Mouse (Mus musculus) limb, embryonic 15.5 days (tissue): ENCODE measurements around the gene Rex1bd. TPM values are rescaled to one million over a fixed set of nuclear protein-coding genes. Genes with fewer than 3 reads are reported as not detected.

ENCODE experiments used
- ATAC-seq: fragments of 200-750 bp; cut with Nextera tagmentation; 2 replicates; pipeline ENCODE4 v1.8.0; 2017; ENCODE audit warnings: low read depth, moderate TSS enrichment; ENCODE audit not compliant: insufficient number of reproducible peaks, low FRiP score, low TSS enrichment
- H3K27ac ChIP-seq: fragments of 300-500 bp; sonication (generic); 2 replicates; pipeline ENCODE4 v1.5.1; 2015; ENCODE audit warnings: moderate library complexity, mild to moderate bottlenecking, inconsistent platforms
- H3K27me3 ChIP-seq: fragments of 300-500 bp; sonication (generic); 2 replicates; pipeline ENCODE4 v1.6.1; 2015; ENCODE audit warnings: inconsistent platforms
- H3K36me3 ChIP-seq: fragments of 300-500 bp; sonication (generic); 2 replicates; pipeline ENCODE4 v1.6.1; 2015; ENCODE audit warnings: inconsistent platforms
- H3K4me1 ChIP-seq: fragments of 300-500 bp; sonication (generic); 2 replicates; pipeline ENCODE4 v1.6.1; 2015; ENCODE audit warnings: inconsistent platforms
- H3K4me2 ChIP-seq: fragments of 300-500 bp; sonication (generic); 2 replicates; pipeline ENCODE4 v1.6.1; 2015; ENCODE audit warnings: mild to moderate bottlenecking, inconsistent platforms
- H3K4me3 ChIP-seq: fragments of 300-500 bp; sonication (generic); 2 replicates; pipeline ENCODE4 v1.5.1; 2015; ENCODE audit warnings: mild to moderate bottlenecking, inconsistent platforms
- H3K9ac ChIP-seq: fragments of 300-500 bp; sonication (generic); 2 replicates; pipeline ENCODE4 v1.6.1; 2015; ENCODE audit warnings: inconsistent platforms
- H3K9me3 ChIP-seq: fragments of 300-500 bp; sonication (generic); 2 replicates; pipeline ENCODE4 v1.6.1; 2016; ENCODE audit warnings: inconsistent platforms
- WGBS: fragments of 180-500 bp; shearing (Covaris S2); methylation state at CpG from one replicate; pipeline ENCODE4 v1.1.7; 2015; 5-methylcytosine and 5-hydroxymethylcytosine counted together
- polyA plus RNA-seq: library from polyadenylated mRNA; unstranded; fragments of >200 nt; fragmentation: Nextera tagmentation; extraction: Ambion mirVana; gene quantifications from 2 replicates; pipeline ENCODE4 v1.2.1, GENCODE M21; 2015

Rex1bd gene
- polyA plus RNA-seq, 1 experiment from 2014 or later, result 136 TPM

DNA sequence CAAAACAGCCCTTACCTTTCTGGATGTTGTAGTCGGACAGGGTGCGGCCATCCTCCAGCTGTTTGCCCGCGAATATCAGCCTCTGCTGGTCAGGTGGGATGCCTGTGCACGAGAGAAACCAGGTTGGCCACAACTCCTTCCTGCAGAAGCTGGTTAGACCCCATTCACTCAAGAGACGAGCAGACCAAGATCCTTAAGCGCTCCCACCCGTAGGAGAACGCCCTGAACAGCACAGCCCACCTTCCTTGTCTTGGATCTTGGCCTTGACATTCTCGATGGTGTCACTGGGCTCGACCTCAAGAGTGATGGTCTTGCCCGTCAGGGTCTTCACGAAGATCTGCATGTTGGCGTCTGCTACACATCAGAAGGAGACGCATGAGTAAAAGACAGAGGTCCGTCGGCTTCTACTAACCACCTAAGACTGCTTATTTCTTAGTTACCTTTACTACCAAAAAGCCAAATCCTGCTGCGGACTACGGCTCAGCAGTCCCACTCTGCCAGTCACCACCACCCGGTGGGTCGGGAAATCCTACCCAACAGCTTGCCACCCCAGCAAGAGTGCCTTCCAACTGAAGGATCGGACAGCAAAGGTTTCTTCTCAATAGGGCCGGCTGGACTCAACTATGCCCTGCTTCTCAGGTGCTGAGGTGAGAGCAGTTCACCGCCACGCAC is 2.9 kb upstream of the Rex1bd start:
- Histone ChIP-seq H3K27me3 (no peaks in the 10 kb centered on the region), H3K4me3 (peak overlapping the region; percentile 99), H3K27ac (peak overlapping the region; percentile 98), H3K9ac (peak overlapping the region; percentile 99), H3K9me3 (no peaks in the 10 kb centered on the region), H3K4me2 (peak overlapping the region; percentile 65), H3K4me1 (peaks cover 51% of the 10 kb centered on the region), H3K36me3 (peaks cover 35% of the 10 kb centered on the region)
- no peak for ATAC-seq
- 9% methylated on average over 25 of the region's 25 CpGs for WGBS

DNA sequence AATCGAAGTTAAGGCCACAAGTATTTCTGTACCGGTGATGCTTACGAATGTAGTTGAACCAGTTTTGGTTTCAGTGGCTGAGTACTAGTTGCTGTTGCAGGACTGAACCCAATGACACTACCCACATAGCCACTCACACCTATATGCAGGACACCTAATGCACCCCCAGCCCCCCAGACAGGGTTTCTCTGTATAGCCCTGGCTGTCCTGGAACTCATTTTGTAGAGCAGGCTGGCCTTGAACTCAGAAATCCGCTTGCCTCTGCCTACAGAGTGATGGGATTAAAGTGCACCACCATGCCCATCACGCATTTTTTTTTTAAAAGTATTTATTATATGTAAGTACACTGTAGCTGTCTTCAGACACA is 458 bp upstream of the Rex1bd start:
- Histone ChIP-seq H3K27ac (peak overlapping the region; percentile 96), H3K4me1 (peaks cover 63% of the 10 kb centered on the region), H3K36me3 (peaks cover 22% of the 10 kb centered on the region), H3K4me3 (peak overlapping the region; percentile 76), H3K4me2 (no peak overlapping the region), H3K9me3 (no peaks in the 10 kb centered on the region), H3K27me3 (peaks cover 9% of the 10 kb centered on the region), H3K9ac (no peak overlapping the region)
- no peak for ATAC-seq
- 57% methylated on average over 5 of the region's 5 CpGs for WGBS

DNA sequence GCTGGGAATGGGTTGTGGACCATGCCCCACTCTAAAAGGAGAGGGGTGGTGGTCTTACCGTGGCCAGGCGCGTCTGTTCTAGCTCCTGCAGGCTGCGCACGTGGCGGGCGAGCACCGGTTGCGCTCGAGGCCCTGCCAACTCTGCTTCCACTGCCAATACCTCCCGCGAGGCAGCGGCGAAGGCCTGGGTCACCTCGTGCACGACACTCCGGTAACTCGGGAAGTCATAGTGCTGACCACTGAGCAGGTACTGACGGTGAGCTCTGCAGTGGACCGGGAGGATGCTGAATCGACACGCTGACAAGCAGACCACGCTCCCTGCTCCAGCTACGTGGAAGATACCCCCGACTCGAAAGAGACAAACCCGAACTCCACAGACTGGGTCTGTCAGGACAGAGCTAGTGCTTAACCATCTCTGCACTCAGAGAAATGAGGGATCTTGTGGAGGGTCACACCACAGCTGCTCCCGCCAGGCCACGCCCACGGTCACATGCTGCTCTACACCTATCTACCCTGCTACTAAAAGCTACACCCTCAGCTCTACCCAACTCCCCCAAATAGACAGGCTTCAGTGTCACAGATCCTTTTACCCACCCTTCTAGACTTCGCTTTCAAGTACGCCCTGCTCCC is 739 bp downstream of the Rex1bd start:
- H3K9ac ChIP-seq, result peak overlapping the region; percentile 82
- peaks cover 22% of the 10 kb centered on the region for H3K36me3 ChIP-seq
- 32% methylated on average over 32 of the region's 32 CpGs for WGBS
- no peaks in the 10 kb centered on the region for H3K9me3 ChIP-seq
- peak overlapping the region; percentile 96 for H3K27ac ChIP-seq
- peak overlapping the region; percentile 81 for H3K4me2 ChIP-seq
- peaks cover 20% of the 10 kb centered on the region for H3K27me3 ChIP-seq
- H3K4me3 ChIP-seq, result peak overlapping the region; percentile 76
- H3K4me1 ChIP-seq, result peaks cover 69% of the 10 kb centered on the region
- ATAC-seq, result peak; percentile 1; the same call in 1 of the 2 replicates

DNA sequence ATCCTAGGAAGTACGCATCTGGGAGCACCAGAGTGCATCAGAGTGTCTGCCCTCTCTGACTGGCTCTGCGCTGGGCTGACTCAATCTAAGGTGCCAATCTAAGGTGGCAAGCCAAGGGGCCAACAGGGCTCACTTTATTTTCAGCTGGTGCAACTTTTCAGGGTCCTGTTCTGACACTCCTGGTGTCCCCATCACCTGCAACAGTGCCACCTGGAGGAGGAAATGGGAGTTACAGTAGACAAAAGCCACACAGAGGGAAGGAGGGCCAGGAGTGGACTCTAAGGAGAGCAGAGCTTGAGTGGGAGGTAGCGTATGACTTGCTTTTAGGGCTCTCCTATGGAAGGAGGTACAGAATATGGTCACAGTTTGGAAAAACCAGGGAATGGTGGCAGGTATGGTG is 1.7 kb downstream of the Rex1bd start:
- peak overlapping the region; percentile 81; the same call in 1 of the 2 replicates for H3K4me2 ChIP-seq
- peak overlapping the region; percentile 73 for H3K27ac ChIP-seq
- H3K9ac ChIP-seq, result no peak overlapping the region
- WGBS, result 59% methylated on average over 3 of the region's 3 CpGs
- peak overlapping the region; percentile 76 for H3K4me3 ChIP-seq
- peaks cover 22% of the 10 kb centered on the region for H3K36me3 ChIP-seq
- no peak for ATAC-seq
- H3K9me3 ChIP-seq, result no peaks in the 10 kb centered on the region
- peaks cover 77% of the 10 kb centered on the region for H3K4me1 ChIP-seq
- peaks cover 30% of the 10 kb centered on the region for H3K27me3 ChIP-seq

GRCm38 (mm10) chr8:70504291-70504716 is 2.2 kb downstream of the Rex1bd start:
- H3K27ac ChIP-seq, result peak overlapping the region; percentile 73
- peaks cover 22% of the 10 kb centered on the region for H3K36me3 ChIP-seq
- peaks cover 35% of the 10 kb centered on the region for H3K27me3 ChIP-seq
- H3K9ac ChIP-seq, result no peak overlapping the region
- WGBS, result 23% methylated on average over 16 of the region's 16 CpGs
- H3K4me3 ChIP-seq, result no peak overlapping the region
- peak; percentile 18; the same call in 1 of the 2 replicates for ATAC-seq
- peaks cover 78% of the 10 kb centered on the region for H3K4me1 ChIP-seq
- H3K4me2 ChIP-seq, result peak overlapping the region; percentile 36
- H3K9me3 ChIP-seq, result no peaks in the 10 kb centered on the region

DNA sequence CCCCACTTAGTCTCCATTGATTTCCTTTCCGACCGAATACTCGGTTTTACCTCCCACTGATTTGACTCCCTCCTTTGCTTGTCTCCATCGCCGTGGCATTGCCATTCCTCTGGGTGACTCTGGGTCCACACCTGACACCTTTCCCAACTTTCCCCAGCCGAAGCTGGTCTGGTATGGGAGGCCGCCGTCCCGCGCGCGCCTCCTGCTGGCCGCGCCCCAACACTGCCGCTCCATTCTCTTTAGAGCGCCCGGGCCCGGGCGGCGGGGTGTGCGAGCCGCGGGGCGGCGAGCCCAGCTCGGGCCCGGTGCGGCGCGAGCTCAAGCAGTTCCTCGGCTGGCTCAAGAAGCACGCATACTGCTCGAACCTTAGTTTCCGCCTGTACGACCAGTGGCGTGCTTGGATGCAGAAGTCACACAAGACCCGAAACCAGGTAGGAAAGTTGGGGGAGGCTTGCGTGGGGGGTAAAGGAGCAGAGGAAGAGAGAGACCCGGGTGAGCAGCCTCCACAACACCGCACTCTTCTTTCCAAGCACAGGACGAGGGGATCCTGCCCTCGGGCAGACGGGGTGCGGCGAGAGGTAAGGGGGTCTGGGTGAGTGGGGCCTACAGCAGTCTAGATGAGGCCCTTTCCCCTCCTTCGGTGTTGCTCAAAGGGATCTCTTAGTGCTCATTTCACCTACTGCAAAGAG is 3.3 kb downstream of the Rex1bd start:
- peak overlapping the region; percentile 9; the same call in 1 of the 2 replicates for H3K4me3 ChIP-seq

GRCm38 (mm10) chr8:70502540-70502939 is 4.0 kb downstream of the Rex1bd start:
- Histone ChIP-seq H3K9ac (no peak overlapping the region), H3K9me3 (no peaks in the 10 kb centered on the region), H3K36me3 (peaks cover 8% of the 10 kb centered on the region), H3K4me3 (peak overlapping the region; percentile 13; the same call in 1 of the 2 replicates), H3K27me3 (peaks cover 43% of the 10 kb centered on the region), H3K4me1 (peaks cover 69% of the 10 kb centered on the region), H3K4me2 (peak overlapping the region; percentile 32), H3K27ac (peak overlapping the region; percentile 18; the same call in 1 of the 2 replicates)
- 39% methylated on average over 12 of the region's 12 CpGs for WGBS
- no peak for ATAC-seq

More for the DNA sequence above, 3.3 kb downstream of the Rex1bd start:
- peak overlapping the region; percentile 31 for H3K4me2 ChIP-seq
- peak overlapping the region; percentile 51 for H3K27ac ChIP-seq
- H3K9me3 ChIP-seq, result no peaks in the 10 kb centered on the region
- H3K9ac ChIP-seq, result no peak overlapping the region
- no peak for ATAC-seq
- peaks cover 13% of the 10 kb centered on the region for H3K36me3 ChIP-seq
- 12% methylated on average over 46 of the region's 46 CpGs for WGBS
- H3K4me1 ChIP-seq, result peaks cover 69% of the 10 kb centered on the region
- peaks cover 40% of the 10 kb centered on the region for H3K27me3 ChIP-seq

GRCm38 (mm10) chr8:70501820-70502529 is 4.6 kb downstream of the Rex1bd start:
- Histone ChIP-seq H3K27me3 (peaks cover 48% of the 10 kb centered on the region), H3K4me2 (peak overlapping the region; percentile 32), H3K36me3 (peaks cover 2% of the 10 kb centered on the region), H3K4me1 (peaks cover 68% of the 10 kb centered on the region), H3K27ac (0 out of 2 replicates have a peak overlapping the region, but pooled peaks have one; percentile 18), H3K9me3 (no peaks in the 10 kb centered on the region), H3K9ac (no peak overlapping the region), H3K4me3 (peak overlapping the region; percentile 13; the same call in 1 of the 2 replicates)
- ATAC-seq, result no peak
- WGBS, result 16% methylated on average over 23 of the region's 23 CpGs

GRCm38 (mm10) chr8:70500386-70501301 is 5.9 kb downstream of the Rex1bd start:
- Histone ChIP-seq H3K9me3 (no peaks in the 10 kb centered on the region), H3K27me3 (peaks cover 60% of the 10 kb centered on the region), H3K4me1 (peaks cover 67% of the 10 kb centered on the region), H3K9ac (no peak overlapping the region), H3K4me3 (peak overlapping the region; percentile 10; the same call in 1 of the 2 replicates), H3K36me3 (no peaks in the 10 kb centered on the region), H3K4me2 (peak overlapping the region; percentile 32), H3K27ac (no peak overlapping the region)
- WGBS, result 15% methylated on average over 38 of the region's 39 CpGs
- ATAC-seq, result no peak

DNA sequence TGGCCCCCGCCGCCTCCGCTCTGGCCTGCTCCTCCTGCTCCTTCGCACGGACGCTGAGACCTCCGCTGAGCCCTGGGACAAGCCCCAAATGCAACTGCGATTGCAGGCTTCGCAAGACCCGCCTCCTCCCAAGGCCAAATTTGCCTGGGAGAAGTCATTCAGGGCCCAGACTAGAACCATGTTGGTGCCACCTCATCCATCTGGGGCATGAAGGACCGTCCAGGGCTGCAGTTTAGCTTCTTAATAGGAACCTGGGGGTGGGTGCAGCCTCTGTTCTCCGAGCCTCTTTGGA is 10.8 kb downstream of the Rex1bd start:
- no peaks in the 10 kb centered on the region for H3K9me3 ChIP-seq
- H3K27ac ChIP-seq, result peak overlapping the region; percentile 68
- H3K4me3 ChIP-seq, result peak overlapping the region; percentile 53
- 15% methylated on average over 12 of the region's 12 CpGs for WGBS
- H3K36me3 ChIP-seq, result no peaks in the 10 kb centered on the region
- peak overlapping the region; percentile 89 for H3K4me2 ChIP-seq
- no peak for ATAC-seq
- peaks cover 67% of the 10 kb centered on the region for H3K4me1 ChIP-seq
- H3K9ac ChIP-seq, result 0 out of 2 replicates have a peak overlapping the region, but pooled peaks have one; percentile 31
- peaks cover 88% of the 10 kb centered on the region for H3K27me3 ChIP-seq
